Mouse (Mus musculus) common myeloid progenitor, adult 5-6 weeks (primary cell): Measurements from ENCODE around the gene Cox8b. TPM values are rescaled to one million over a fixed set of nuclear protein-coding genes. Genes with fewer than 3 reads are reported as not detected.

Experiments used
- ATAC-seq: replicated peaks from 2 replicates; pipeline ENCODE4 v1.8.0; 2016; ENCODE audit warnings: low read depth, mild to moderate bottlenecking, moderate TSS enrichment, inconsistent platforms; ENCODE audit not compliant: poor library complexity, severe bottlenecking
- total RNA-seq: library from RNA; stranded (forward); fragments of 200-1000, 187-1606 nt; gene quantifications from 2 replicates; pipeline ENCODE4 v1.2.3, GENCODE M21; 2017

Gene Cox8b
- total RNA-seq, 1 experiment from 2014 or later = not detected

DNA sequence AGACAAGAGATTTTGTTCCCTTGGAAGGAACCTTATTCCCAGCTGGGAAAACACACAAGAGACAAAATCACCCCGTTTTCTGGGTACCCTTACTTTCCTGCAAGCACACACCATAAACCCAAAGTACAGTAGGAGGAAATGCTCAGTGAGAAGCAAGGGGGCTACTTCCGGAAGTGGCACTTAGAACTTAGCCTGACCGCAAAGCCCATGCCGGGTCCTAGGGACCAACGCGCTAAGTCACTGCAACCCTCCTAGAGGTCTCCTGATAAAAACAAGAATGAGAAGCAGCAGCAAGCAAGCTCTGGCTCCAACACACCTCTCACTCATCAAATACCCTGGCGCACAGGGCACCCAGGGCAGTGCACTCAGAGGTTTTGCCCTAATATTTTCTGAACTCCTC lies 20.9 kb downstream of the Cox8b start:
- peak; percentile 46 for ATAC-seq

- ATAC-seq = peak; percentile 39
Measured at GRCm38 (mm10) chr7:140877364-140877763, 22.9 kb downstream of the Cox8b start.

DNA sequence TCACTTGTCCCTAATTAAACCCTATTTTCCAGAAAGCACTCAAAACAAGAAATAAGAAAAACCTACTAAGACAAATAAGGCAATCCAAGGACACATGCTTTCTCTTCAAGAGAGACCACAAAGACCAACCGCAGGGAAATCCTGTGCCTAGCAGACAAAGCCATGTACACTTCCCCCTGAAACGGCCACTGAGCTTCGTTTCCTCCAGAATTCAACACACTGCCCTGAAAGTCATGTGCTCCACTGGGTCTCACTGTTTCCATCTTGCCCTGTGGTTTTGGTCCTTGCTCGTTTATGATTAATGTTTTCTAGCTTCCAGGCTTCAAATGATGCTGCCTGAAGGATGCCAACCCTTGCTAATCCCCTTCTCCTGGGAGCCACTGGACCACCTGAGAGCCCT lies 26.0 kb downstream of the Cox8b start:
- ATAC-seq = peak; percentile 90

GRCm38 (mm10) chr7:140864761-140865160 lies 35.5 kb downstream of the Cox8b start:
- no peak for ATAC-seq

- no peak for ATAC-seq
Measured at GRCm38 (mm10) chr7:140860728-140861127, 39.5 kb downstream of the Cox8b start.

DNA sequence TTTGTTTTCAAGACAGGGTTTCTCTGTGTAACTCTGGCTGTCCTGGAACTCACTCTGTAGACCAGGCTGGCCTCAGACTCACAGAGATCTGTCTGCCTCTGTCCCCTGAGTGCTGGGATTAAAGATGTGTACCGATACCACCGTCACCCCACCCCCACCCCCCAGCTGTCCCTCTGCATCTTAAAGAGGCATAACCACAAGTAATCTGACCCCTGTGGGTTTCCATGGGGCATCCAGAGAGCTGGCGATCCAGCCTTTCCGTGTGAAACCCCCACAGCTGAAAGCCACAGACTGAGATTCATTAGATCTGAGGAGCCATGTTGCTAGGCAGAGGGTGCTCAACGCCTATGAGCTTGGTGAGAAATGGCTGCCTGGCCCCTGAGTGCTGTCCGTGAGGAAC lies 40.2 kb downstream of the Cox8b start:
- no peak for ATAC-seq

- no peak for ATAC-seq
Measured at GRCm38 (mm10) chr7:140858746-140859145, 41.5 kb downstream of the Cox8b start.

DNA sequence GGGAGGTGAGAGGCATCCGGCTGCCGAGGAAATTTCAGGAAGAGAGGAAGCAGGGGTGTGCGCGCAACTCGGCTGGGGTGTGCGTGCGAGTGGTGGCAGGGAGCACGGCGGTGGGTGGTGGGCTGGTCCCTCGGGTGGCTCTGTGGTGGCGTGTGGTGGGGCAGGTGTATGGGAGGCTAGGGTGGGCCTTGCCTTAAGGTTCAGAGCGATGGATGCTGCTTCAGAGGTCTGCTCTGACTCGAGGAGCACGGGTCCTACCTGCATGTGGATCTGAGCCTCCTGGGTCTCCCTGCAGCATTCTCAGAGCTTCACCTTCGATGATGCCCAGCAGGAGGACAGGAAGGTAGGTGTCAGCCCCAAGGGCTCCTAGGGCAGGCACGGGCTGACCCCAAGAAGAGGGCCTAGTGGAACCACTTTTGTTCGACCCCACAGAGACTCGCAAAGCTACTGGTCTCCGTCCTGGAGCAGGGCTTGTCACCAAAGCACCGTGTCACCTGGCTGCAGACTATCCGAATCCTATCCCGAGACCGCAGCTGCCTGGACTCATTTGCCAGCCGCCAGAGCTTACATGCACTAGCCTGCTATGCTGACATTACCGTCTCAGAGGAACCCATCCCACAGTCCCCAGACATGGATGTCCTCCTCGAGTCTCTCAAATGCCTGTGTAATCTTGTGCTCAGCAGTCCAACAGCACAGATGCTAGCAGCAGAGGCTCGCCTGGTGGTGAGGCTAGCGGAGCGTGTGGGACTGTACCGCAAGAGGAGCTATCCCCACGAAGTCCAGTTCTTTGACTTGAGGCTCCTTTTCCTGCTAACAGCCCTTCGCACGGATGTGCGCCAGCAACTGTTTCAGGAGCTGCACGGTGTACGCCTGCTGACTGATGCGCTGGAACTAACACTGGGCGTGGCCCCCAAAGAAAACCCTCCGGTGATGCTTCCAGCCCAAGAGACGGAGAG lies 42.4 kb downstream of the Cox8b start, which contains the start of gene Bet1l:
Bet1l (minus strand) TSS at position 28 of the 956 bp plus-strand sequence.
- ATAC-seq = peak; percentile 16

DNA sequence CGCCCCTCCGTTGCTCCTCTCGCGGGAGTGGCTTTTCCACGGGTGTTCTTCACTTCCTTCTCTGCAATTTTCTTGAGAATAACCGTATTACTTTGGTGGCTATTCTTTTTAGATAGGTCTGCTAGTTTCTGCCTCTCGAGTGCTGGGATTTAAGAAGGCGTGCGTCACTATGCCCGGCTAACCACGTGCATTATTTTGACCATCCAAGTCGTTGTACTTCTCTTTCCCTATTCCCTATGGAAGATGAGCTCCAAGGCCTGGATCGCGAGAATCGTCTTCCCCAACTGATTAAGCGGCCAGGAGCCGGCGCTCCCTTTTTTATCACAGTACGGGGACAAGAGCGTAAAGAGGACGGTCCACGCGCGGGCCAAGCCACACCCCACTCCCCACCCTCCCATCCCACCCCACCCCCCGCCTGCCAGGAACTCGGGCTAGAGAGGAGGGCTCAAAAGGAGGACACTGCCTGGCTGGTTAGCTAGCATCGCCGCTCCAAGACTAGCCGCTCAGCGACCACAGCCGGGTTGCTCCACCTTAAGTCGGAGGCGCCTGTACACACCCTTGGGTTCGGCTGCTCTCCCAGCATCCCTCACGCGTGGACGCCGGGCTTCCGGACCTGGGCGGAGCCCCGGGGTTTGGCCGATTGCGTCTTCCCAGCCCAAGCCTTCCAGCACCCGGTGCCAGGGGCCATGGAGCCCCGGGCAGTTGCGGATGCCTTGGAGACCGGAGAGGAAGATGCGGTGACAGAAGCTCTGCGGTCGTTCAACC lies 43.3 kb downstream of the Cox8b start, which contains the start of gene Ric8a:
Ric8a (plus strand) TSS at position 173 of the 765 bp plus-strand sequence.
- peak; percentile 66 for ATAC-seq

DNA sequence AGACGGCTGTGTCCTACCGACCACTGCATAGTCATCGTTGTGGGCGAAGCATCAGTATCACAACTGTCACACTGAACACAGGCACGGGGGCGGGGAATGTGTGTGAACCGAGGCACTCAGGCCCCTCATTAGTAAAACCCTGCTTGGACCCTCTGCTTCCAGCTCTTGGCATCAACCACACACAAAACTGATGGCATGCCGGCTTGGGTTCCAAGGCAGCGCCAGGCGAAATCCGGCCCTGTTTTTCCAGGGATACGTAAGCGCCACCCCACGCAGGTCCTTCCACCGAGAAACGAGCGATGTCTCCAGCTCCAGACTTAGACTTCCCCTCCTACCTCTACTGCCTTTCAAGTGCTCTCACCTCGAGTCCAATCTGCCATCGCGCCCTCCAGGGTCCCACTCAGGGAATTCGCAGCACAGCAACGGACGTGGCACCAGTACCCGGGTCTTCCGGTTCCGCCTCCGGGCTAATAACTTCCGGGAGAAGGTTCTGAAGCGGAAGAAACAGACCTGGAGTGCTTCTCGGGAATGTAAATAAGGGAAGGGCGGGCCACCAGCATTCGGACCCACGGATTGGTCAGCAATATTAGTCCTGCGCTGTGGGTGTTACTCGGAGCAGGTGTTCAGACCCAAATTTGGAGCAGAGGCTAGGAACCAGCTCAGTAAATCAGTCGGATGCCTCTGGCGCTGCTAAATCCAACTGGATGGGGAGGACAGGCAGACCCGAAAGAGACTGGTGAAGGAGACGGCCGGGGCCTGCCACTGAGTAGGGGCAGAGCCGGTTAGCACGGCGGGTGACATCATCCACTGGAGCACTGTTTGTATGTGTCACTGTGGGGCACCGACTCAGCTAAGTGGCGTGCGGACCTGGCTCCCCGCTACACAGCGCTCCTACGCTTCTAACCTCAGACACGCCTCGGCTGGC lies 44.1 kb downstream of the Cox8b start, which contains the start of gene Gm45785:
Gm45785 (minus strand) TSS at position 472 of the 925 bp plus-strand sequence.
- ATAC-seq = peak; percentile 66

DNA sequence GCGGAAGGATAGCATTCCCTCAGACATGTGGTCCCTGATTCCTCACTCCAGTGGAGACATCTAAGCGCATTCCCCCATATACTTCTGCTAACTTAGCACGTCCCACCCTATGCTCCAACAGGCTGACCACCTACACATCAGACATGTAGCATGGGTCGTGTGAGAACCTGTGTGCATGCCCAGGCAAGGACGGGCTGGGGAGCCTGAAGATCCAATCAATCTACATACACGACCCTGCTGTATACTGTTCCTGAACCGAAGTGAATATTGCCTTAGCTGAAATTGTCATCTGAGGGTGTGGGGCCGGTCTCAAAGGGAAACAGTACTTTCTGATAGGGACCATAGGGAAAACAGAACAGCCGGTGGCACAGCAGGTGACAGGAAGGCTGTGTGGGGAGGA lies 45.1 kb downstream of the Cox8b start:
- no peak for ATAC-seq

DNA sequence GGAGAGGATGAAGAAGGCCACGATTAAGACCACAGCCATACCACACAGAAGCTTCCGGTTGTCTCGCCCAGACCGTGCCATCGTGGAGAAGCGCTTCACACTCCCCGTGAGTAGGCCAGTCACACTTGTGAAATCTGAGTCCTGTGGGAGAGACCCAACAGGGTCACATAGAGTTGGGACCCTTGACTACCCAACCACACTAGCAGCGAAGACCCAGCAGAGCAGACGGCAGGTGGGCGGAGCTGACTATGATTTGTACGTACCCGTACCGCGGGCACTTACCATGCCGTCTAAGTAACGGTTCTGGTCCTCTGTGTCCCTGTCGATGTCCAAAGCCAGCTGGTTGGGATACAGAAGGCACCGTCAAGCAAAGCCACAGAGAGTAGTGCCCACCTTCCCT lies 45.8 kb downstream of the Cox8b start:
- no peak for ATAC-seq

DNA sequence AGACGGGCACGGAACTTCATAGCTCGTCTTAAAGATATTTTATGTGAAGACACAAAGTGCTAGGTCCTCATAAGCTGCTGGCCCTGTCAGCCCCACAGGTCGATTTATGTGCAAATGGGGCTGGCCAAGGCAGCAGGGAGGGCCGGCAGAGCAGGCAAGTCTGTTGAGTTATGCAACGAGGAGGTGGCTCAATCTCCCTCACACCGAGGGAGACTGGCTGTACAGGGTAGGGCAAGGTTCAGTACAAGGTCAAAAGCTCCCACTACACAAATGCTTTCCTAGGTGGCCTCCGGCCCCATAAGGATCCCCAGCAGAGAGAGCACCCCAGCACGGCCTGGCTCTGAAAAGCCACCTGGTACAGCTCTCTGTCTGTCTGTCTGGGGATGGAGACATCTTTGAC lies 46.9 kb downstream of the Cox8b start:
- ATAC-seq = no peak

DNA sequence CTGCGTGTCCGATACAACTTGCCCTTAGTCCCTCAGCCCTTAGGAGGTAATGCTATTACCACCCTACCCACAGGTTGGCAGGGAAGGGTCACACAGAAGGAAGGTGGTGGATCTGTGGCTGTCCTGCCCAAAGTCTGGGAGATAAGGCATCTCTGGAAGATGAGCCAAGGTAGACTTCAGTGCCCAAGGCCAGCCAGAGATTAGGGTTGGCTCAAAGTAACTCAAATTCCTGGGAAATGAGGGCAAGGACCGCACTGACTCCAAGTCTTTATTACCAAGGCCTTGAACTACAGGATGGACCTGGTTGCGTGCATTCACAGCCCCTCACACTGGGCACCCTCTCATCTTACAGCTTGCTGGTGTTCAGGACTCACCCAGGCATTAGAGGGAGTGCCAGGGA lies 48.3 kb downstream of the Cox8b start:
- ATAC-seq = no peak

Other genes with a start within 250 kb of the Cox8b start
- gene Olfr539, start 240.5 kb downstream of the Cox8b start, total RNA-seq = not detected in 2 replicates
- not detected in 2 replicates for gene Olfr45, start 218.5 kb downstream of the Cox8b start, total RNA-seq
- not detected in 2 replicates for gene Olfr541, start 203.2 kb downstream of the Cox8b start, total RNA-seq
- not detected in 2 replicates for gene Cyp2e1, start 136.7 kb downstream of the Cox8b start, total RNA-seq
- 0.15 and 0.23 TPM in 2 replicates for gene Syce1, start 112.6 kb downstream of the Cox8b start, total RNA-seq
- 1.5 and 3.0 TPM in 2 replicates for gene Zfp941, start 78.3 kb downstream of the Cox8b start, total RNA-seq
- not detected in 2 replicates for gene Urah, start 65.4 kb downstream of the Cox8b start, total RNA-seq
- not detected in 2 replicates for gene Scgb1c1, start 54.9 kb downstream of the Cox8b start, total RNA-seq
- not detected in 2 replicates for gene Odf3, start 52.6 kb downstream of the Cox8b start, total RNA-seq
- gene Gm45785, start 44.1 kb downstream of the Cox8b start, total RNA-seq = 0.50 TPM in 1 of 2 replicates, not detected in the other
- gene Ric8a, start 43.5 kb downstream of the Cox8b start, total RNA-seq = 36.0 and 38.0 TPM in 2 replicates
- gene Bet1l, start 42.9 kb downstream of the Cox8b start, total RNA-seq = 13.8 and 24.0 TPM in 2 replicates
- gene Psmd13, start 18.5 kb downstream of the Cox8b start, total RNA-seq = 182 and 184 TPM in 2 replicates
- gene Sirt3, start 18.1 kb downstream of the Cox8b start, total RNA-seq = 34.3 and 38.6 TPM in 2 replicates
- gene Nlrp6, start 20.5 kb upstream of the Cox8b start, total RNA-seq = 0.18 and 0.49 TPM in 2 replicates
- 8.0 and 12.1 TPM in 2 replicates for gene Pgghg, start 40.9 kb upstream of the Cox8b start, total RNA-seq
- not detected in 2 replicates for gene Ifitm5, start 49.8 kb upstream of the Cox8b start, total RNA-seq
- 0.96 TPM in 1 of 2 replicates, not detected in the other for gene Gm45717, start 55.5 kb upstream of the Cox8b start, total RNA-seq
- gene Ifitm2, start 55.5 kb upstream of the Cox8b start, total RNA-seq = 275 and 332 TPM in 2 replicates
- gene Ifitm1, start 66.8 kb upstream of the Cox8b start, total RNA-seq = 120 and 124 TPM in 2 replicates
- gene Ifitm3, start 110.3 kb upstream of the Cox8b start, total RNA-seq = 143 and 146 TPM in 2 replicates
- gene Ifitm6, start 117.5 kb upstream of the Cox8b start, total RNA-seq = 8.2 TPM in 1 of 2 replicates, not detected in the other
- gene Gm17387, start 128.7 kb upstream of the Cox8b start, total RNA-seq = not detected in 2 replicates
- gene B4galnt4, start 160.7 kb upstream of the Cox8b start, total RNA-seq = 0.19 and 0.82 TPM in 2 replicates
- 0.19 and 3.4 TPM in 2 replicates for gene Pkp3, start 177.8 kb upstream of the Cox8b start, total RNA-seq
- 17.7 and 26.1 TPM in 2 replicates for gene Sigirr, start 200.1 kb upstream of the Cox8b start, total RNA-seq
- not detected in 2 replicates for gene Ano9, start 217.4 kb upstream of the Cox8b start, total RNA-seq
- gene Ptdss2, start 221.9 kb upstream of the Cox8b start, total RNA-seq = 12.8 and 16.6 TPM in 2 replicates